Mouse (Mus musculus) gastrocnemius, adult 2 months (tissue): Measurements from ENCODE around the gene Pop4. TPM values are rescaled to one million over a fixed set of nuclear protein-coding genes. Genes with fewer than 3 reads are reported as not detected.
A peak's percentile ranks its signal among the peaks of the same experiment; 100 is the strongest.

Source experiments
- DNase-seq: peaks from one replicate; pipeline ENCODE4 v3.0.0; 2022
- H3K27ac ChIP-seq: fragments of 200-600 bp; 2 replicates; pipeline ENCODE4 v1.8.1; 2022; ENCODE audit warnings: mild to moderate bottlenecking
- H3K4me3 ChIP-seq: fragments of 200-600 bp; 2 replicates; pipeline ENCODE4 v1.8.1; 2022; ENCODE audit warnings: mild to moderate bottlenecking, moderate library complexity
- CTCF ChIP-seq: fragments of 200-600 bp; IDR thresholded peaks from 2 replicates; pipeline ENCODE4 v1.8.1; 2022; ENCODE audit warnings: antibody characterized with exemption, mild to moderate bottlenecking, moderate library complexity
- intact Hi-C: fragments of 180-260 bp; cut with DNase I; formaldehyde crosslinking; loops from one replicate; pipeline ENCODE4 v1.15.1; 2025
- total RNA-seq, 2 experiments: library from RNA; stranded (reverse); gene quantifications; 2 replicates each; pipeline ENCODE4 v1.2.3; 2021

The Pop4 gene
- total RNA-seq, 2 experiments from 2014 or later = 8.3 to 8.4 TPM

DNA sequence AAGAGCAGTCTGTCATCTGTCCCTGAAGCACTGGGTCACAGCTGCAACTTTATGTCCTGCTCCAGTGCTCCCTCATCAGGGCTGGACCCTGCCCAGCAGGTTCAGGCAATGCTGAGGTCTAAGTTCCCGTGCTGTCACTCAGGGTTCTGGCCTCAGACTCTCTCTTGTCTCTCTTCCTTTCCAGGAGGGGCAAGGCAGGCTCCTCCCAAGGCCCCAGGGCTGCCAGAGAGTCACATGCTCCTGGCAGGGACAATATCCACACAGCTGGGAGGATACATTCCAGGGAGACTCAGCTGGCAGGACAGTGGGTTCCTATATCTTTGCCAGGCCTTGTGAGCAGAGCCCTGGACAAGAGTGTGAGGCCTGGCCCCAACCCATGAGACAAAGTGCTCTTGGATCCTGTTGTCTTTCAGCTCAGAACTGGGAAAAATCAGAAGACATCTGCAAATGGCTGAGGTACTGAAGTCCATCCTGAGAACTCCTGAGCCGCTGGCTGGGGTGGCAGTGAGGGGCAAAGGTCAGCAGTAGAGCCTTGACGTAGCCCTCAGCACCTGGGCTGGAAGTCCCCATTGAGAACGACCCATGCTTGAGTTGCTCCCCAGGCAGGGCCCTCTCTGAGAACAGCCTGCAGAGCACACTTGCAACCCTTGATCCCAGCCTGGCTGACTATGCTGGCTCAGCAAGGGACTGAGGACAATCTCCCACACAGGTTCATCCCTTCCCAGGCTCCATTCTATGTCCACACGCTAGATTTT is 53.6 kb downstream of the Pop4 start:
- peak; percentile 4; the same call in 1 of the 2 replicates for TF ChIP-seq CTCF
- peak; percentile 96 for DNase-seq
- intact Hi-C loops = loop anchor here (1.0 kb wide), 1 partner anchor 10 kb away; no protein-coding TSS in a partner anchor
- peak overlapping the region; percentile 87 for H3K27ac ChIP-seq
- 0 out of 2 replicates have a peak overlapping the region, but pooled peaks have one; percentile 7 for H3K4me3 ChIP-seq

DNA sequence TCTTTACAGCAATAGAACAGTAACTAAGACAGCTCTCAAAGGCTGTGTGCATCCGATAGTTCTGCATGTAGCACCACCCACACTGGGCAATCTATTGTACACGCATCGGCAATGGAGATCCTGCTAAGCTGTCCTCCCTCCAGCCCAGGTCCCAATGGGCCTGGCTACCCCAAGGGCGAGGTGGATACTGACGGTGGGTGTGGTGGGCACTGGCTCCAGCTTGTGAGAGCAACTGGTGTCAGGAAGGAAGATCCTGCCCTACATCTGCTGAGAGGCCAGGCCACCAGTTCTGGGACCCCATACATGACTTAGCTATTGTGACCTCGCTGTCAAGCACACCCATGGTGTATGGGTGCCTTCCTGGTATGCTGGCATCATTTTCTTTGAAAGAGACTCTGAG is 55.5 kb downstream of the Pop4 start:
- Histone ChIP-seq H3K27ac (peak overlapping the region; percentile 87; the same call in 1 of the 2 replicates), H3K4me3 (no peak overlapping the region)
- intact Hi-C loops = no loop called here
- no peak for TF ChIP-seq CTCF
- DNase-seq = peak; percentile 33

- peak; percentile 31 for DNase-seq
- intact Hi-C loops = no loop called here
- no peak for TF ChIP-seq CTCF
- Histone ChIP-seq H3K4me3 (no peak overlapping the region), H3K27ac (peak overlapping the region; percentile 44)
Measured at GRCm38 (mm10) chr7:38215281-38215680, 55.9 kb downstream of the Pop4 start.

- peak overlapping the region; percentile 51 for H3K27ac ChIP-seq
- intact Hi-C loops = no loop called here
Measured at GRCm38 (mm10) chr7:38214473-38215214, 56.6 kb downstream of the Pop4 start.

DNA sequence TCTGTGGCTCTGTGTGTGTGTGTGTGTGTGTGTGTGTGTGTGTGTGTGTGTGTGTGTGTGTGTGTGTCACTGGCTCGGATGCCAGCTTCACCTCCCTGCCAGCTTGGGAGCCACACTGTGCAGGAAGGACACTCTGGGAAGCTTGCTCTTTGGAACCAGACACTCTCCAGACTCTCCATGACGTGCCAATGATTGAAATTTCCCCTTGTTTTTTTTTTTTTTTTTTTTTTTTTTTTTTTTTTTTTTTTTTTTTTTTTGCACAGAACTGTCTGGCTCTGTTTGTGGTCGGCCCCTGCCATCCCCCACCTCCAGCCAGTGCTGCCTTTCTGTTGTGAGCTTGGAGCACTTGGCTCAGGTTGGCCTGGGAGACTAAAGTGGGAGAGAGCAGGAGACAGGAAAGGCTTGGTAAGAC is 58.6 kb downstream of the Pop4 start:
- TF ChIP-seq CTCF = no peak
- peak; percentile 57 for DNase-seq

More at GRCm38 (mm10) chr7:38214473-38215214, 56.6 kb downstream of the Pop4 start:
- TF ChIP-seq CTCF = no peak
- DNase-seq = no peak
- H3K4me3 ChIP-seq = no peak overlapping the region

More for the DNA sequence above, 58.6 kb downstream of the Pop4 start:
- Histone ChIP-seq H3K27ac (peak overlapping the region; percentile 51), H3K4me3 (no peak overlapping the region)
- intact Hi-C loops = no loop called here

Other genes starting within 250 kb of the Pop4 start
- 10 to 100 TPM; 23.5 to 30.6 TPM for gene Uri1, start 247.9 kb downstream of the Pop4 start, total RNA-seq
- under 1 TPM; 0.20 to 0.28 TPM for gene Ccne1, start 163.9 kb downstream of the Pop4 start, total RNA-seq
- gene 1600014C10Rik, start 88.2 kb downstream of the Pop4 start, total RNA-seq = 10 to 100 TPM; 23.4 to 31.9 TPM
- 10 to 100 TPM in 1 of 2 experiments, 1 to 10 TPM in 1; 6.6 to 15.0 TPM for gene Plekhf1, start 43.4 kb downstream of the Pop4 start, total RNA-seq